Mouse (Mus musculus): ENCODE data around the gene Gpr84. TPM values are rescaled to one million over a fixed set of nuclear protein-coding genes. Genes with fewer than 3 reads are reported as not detected.
A peak's percentile ranks its signal among the peaks of the same experiment; 100 is the strongest.
"Not testable (repeated sequence)": the region's sequence is repeated elsewhere in the genome, so short reads cannot be mapped to it uniquely, and the experiment has no call there.

Gene Gpr84
- polyA plus RNA-seq, 1 experiment = 2.3 TPM

DNA sequence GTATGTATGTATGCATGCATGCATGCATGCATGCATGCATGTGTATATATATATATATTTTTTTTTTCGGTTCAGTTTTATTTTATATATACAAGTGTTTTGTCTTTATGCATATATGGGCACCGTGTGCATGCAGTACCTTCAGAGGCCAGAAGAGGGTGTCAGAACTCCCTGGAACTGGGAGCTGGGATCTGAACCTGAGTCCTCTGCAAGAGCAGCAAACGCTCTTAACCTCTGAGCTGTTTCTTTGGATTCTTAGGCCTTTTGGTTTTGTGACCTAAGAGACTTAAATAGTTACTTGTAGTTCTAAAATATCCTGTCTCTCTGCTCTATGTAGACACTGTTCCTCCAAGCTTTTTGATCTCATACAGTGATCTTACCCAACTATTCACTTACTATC, 26.3 kb downstream of the Gpr84 start:
- H3K27ac ChIP-seq (ENCODE audit: control insufficient read depth, insufficient read depth, low read depth, low read length, poor library complexity) = no peak overlapping the region
- WGBS = 72% methylated on average over 3 of the region's 3 CpGs
- no peaks in the 10 kb centered on the region; the same call in 1 of the 2 replicates for H3K4me1 ChIP-seq (ENCODE audit: control insufficient read depth, insufficient read depth, low read length)
- peak; percentile 63 for TF ChIP-seq CTCF (IDR thresholded peaks at IDR 0.05; ENCODE audit: control insufficient read depth, insufficient read depth, low read length)
- no peak for TF ChIP-seq POLR2A (IDR thresholded peaks at IDR 0.05; ENCODE audit: borderline replicate concordance, control insufficient read depth, low read depth, low read length)
- no peak overlapping the region for H3K4me3 ChIP-seq (replicated peaks; ENCODE audit: control insufficient read depth, low read depth, low read length)

DNA sequence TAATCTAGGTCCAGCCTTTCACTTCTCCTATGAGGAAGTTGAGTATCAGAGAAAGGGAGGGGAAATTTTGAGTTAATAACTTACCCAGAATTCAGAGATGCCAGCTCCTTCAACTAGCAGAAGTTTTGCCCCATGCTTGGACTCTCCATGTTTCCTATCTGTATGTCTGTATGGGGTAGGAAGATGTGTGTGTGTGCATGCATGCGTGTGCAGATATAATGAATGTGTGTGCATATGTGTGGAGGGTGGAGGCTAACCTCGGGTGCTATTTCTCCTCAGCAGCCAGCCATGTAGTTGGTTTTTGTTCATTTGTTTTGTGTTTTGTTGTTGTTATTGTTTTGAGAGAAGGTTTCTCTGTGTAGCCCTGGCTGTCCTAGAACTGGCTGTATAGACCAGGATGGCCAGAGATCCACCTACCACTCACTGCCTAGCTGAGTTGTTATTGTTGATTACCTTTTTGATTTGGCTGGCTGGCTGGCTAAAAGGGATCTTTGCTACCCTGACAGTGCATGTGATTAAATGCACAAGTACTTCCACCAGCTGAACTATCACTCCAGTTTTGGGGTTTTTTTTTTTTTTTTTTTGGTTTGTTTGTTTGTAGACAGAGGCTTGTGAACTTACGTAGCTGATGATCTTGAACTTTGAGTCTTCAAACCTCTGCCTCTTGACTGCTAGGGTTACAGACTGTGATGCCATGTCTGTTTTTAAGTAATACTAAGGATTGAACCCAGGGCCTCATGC, 28.8 kb downstream of the Gpr84 start:
- Histone ChIP-seq H3K4me1 (ENCODE audit: control insufficient read depth, insufficient read depth, low read length) (no peaks in the 10 kb centered on the region; the same call in 1 of the 2 replicates), H3K4me3 (replicated peaks; ENCODE audit: control insufficient read depth, low read depth, low read length) (no peak overlapping the region), H3K27ac (ENCODE audit: control insufficient read depth, insufficient read depth, low read depth, low read length, poor library complexity) (no peak overlapping the region)
- 70% methylated on average over 3 of the region's 3 CpGs for WGBS
- TF ChIP-seq CTCF (IDR thresholded peaks at IDR 0.05; ENCODE audit: control insufficient read depth, insufficient read depth, low read length) = no peak

DNA sequence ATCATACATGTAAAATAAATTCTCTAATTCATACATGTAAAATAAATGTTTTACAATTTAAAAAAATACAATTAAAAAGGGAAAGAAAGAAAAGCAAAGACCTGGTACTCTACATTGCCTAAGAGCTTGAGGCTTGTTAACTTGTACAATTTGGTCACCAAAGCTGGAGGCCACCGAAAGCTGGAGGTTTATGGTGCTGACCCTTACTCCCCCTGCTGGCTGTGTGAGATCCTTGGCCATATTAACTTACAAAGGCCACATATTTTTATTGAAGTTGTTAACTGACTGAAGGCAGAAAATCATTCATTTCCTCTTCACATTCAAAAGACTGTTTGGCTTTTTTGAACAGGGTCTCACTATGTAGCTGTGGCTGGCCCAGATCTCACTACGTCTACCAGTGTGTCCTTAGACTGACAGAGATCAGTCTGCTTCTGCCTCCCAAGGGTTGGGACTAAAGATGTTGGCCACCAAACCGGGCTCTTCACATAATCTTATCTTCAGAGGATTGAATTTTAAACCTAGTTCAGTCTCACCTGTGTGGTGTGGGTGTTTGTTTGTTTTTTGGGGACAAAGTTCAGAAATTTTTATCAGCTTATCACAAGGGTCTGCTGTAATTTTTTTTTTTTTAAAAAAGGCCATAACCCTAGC, 29.5 kb downstream of the Gpr84 start:
- Histone ChIP-seq H3K27ac (ENCODE audit: control insufficient read depth, insufficient read depth, low read depth, low read length, poor library complexity) (no peak overlapping the region), H3K4me1 (ENCODE audit: control insufficient read depth, insufficient read depth, low read length) (no peaks in the 10 kb centered on the region; the same call in 1 of the 2 replicates), H3K4me3 (replicated peaks; ENCODE audit: control insufficient read depth, low read depth, low read length) (no peak overlapping the region)
- 38% methylated on average over 3 of the region's 3 CpGs for WGBS
- TF ChIP-seq POLR2A (IDR thresholded peaks at IDR 0.05; ENCODE audit: borderline replicate concordance, control insufficient read depth, low read depth, low read length) = no peak
- peak; percentile 71 for TF ChIP-seq CTCF (IDR thresholded peaks at IDR 0.05; ENCODE audit: control insufficient read depth, insufficient read depth, low read length)

DNA sequence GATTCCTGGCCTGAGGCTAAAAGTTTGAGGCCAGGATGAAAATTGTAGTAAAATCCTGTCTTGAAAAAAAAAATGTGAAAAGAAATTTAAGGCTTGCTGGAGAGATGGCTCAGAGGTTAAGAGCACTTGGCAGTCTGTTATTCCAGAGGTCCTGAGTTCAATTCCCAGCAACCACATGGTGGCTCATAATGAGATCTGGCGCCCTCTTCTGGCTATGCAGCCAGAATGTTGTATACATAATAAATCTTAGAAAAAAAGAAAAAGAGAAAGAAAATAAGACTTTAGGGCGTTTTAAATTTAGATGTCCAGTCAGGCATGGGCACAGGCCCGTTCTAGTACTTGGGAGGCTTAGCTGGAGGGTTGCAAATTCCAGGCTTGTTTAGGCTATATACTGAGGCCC, 30.7 kb downstream of the Gpr84 start:
- H3K4me3 ChIP-seq (replicated peaks; ENCODE audit: control insufficient read depth, low read depth, low read length) = no peak overlapping the region
- no peak overlapping the region for H3K27ac ChIP-seq (ENCODE audit: control insufficient read depth, insufficient read depth, low read depth, low read length, poor library complexity)
- peak; percentile 19; the same call in 1 of the 2 replicates for TF ChIP-seq CTCF (IDR thresholded peaks at IDR 0.05; ENCODE audit: control insufficient read depth, insufficient read depth, low read length)
- TF ChIP-seq POLR2A (IDR thresholded peaks at IDR 0.05; ENCODE audit: borderline replicate concordance, control insufficient read depth, low read depth, low read length) = no peak
- WGBS = 37% methylated on average over 3 of the region's 3 CpGs
- H3K4me1 ChIP-seq (ENCODE audit: control insufficient read depth, insufficient read depth, low read length) = no peaks in the 10 kb centered on the region; the same call in 1 of the 2 replicates

DNA sequence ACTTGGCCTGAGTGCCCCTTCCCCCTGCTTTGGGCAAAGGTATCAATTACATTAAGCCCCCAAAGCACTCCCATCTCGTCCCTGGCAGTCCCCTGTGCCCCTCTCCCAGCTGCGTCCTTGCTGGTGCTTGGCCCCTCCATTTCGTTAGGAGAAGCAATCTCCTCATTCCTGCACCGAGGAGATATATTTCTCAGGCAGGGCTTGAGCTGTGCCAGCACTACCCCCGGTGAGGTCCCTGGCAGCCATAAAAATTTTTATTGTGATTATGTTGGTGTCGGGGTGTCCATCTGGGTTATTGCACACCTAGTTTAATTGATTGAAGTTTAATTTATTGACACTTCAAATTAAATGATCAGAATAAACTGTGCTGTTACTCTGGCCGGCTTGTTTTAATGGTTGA, 32.5 kb downstream of the Gpr84 start:
- Histone ChIP-seq H3K4me3 (replicated peaks; ENCODE audit: control insufficient read depth, low read depth, low read length) (no peak overlapping the region), H3K27ac (ENCODE audit: control insufficient read depth, insufficient read depth, low read depth, low read length, poor library complexity) (no peak overlapping the region; the same call in 1 of the 2 replicates), H3K4me1 (ENCODE audit: control insufficient read depth, insufficient read depth, low read length) (no peaks in the 10 kb centered on the region; the same call in 1 of the 2 replicates)
- 86% methylated on average over 7 of the region's 7 CpGs for WGBS
- TF ChIP-seq CTCF (IDR thresholded peaks at IDR 0.05; ENCODE audit: control insufficient read depth, insufficient read depth, low read length) (no peak), POLR2A (IDR thresholded peaks at IDR 0.05; ENCODE audit: borderline replicate concordance, control insufficient read depth, low read depth, low read length) (no peak)

DNA sequence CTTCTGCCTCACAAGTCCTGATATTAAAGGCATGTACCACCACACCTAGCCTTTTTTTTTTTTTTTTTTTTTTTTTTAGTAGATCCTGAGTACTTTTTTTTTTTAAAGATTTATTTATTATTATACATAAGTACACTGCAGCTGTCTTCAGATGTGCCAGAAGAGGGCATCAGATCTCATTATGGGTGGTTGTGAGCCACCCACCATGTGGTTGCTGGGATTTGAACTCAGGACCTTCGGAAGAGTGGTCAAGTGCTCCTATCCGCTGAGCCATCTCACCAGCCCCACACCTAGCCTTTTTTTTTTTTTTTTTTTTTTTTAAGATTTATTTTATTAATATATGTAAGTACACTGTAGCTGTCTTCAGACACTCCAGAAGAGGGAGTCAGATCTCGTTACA, 34.5 kb downstream of the Gpr84 start:
- H3K27ac ChIP-seq (ENCODE audit: control insufficient read depth, insufficient read depth, low read depth, low read length, poor library complexity); H3K4me1 ChIP-seq (ENCODE audit: control insufficient read depth, insufficient read depth, low read length); H3K4me3 ChIP-seq (replicated peaks; ENCODE audit: control insufficient read depth, low read depth, low read length): not testable (repeated sequence)
- WGBS = 89% methylated on average over 3 of the region's 3 CpGs

DNA sequence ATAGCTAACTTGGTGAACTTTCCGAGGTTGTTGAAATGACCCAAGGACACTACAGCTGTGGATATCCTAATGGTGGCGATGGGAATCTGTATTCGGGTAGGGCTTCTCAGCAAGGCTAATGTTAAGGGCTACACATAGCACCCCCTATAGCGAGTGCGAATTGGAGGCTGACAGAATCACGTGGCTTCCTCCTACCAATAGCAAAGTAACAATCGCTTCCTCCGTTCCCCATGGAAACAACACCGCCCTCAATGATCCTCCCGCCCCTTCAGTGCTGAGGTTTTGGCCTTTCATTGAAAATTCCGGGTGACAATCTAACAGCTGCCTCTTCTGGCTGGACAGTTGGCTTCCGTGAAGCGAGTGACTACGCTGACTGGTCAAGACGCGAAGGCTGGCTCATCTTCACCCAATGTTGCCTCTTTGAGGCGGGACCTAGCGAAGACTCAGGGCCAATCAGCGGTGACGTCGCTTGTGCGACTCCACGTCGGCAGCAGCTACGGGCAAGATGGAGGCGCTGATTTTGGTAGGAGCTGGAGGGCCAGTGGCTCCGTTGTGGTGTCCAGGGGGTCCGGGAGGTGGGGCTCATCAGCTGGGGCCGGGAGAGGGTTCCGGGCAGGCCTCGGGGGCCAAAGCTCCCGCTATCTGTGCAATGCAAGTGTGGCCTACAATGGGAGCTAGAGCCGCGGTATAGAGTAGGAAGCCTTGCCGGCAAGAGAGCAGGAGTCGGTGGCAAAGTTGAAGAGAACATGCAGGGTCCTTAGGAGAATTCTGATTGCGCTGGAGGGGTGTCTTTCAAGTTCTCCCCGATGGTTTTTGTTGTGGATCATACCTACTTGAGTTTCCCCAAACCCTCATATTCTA, 37.8 kb downstream of the Gpr84 start, which contains the start of gene Copz1:
Copz1 (plus strand) TSS at position 296 of the 861 bp plus-strand sequence.
- under 1% methylated on average over 38 of the region's 38 CpGs for WGBS
- Histone ChIP-seq H3K4me3 (replicated peaks; ENCODE audit: control insufficient read depth, low read depth, low read length) (peak within 1 kb of the TSS; percentile 70), H3K4me1 (ENCODE audit: control insufficient read depth, insufficient read depth, low read length) (no peaks in the 10 kb centered on the region; the same call in 1 of the 2 replicates), H3K27ac (ENCODE audit: control insufficient read depth, insufficient read depth, low read depth, low read length, poor library complexity) (peak within 1 kb of the TSS; percentile 15; the same call in 1 of the 2 replicates)
- TF ChIP-seq POLR2A (IDR thresholded peaks at IDR 0.05; ENCODE audit: borderline replicate concordance, control insufficient read depth, low read depth, low read length) (peak; percentile 86), CTCF (IDR thresholded peaks at IDR 0.05; ENCODE audit: control insufficient read depth, insufficient read depth, low read length) (no peak)

DNA sequence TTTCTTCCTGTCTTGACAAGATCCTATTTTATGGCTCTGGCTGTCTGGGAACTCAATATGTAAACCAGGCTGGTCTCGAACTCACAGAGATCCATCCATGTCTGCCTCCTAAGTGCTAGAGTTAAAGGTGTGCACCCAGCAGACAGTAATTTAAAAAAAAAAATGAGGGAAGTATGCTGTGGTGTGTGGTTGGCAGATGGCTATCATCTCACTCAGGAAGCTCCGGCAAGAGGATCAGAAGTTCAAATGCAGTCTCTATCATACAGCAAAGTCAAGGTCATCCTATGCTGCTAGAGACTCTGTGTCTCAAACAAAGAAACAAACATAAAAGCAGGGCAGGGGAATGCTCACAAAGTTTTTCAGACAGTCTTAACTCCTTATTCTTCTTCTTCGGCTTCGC, 41.5 kb downstream of the Gpr84 start:
- TF ChIP-seq POLR2A (IDR thresholded peaks at IDR 0.05; ENCODE audit: borderline replicate concordance, control insufficient read depth, low read depth, low read length) (no peak), CTCF (IDR thresholded peaks at IDR 0.05; ENCODE audit: control insufficient read depth, insufficient read depth, low read length) (no peak)
- Histone ChIP-seq H3K4me1 (ENCODE audit: control insufficient read depth, insufficient read depth, low read length) (peaks cover 3% of the 10 kb centered on the region), H3K4me3 (replicated peaks; ENCODE audit: control insufficient read depth, low read depth, low read length) (no peak overlapping the region), H3K27ac (ENCODE audit: control insufficient read depth, insufficient read depth, low read depth, low read length, poor library complexity) (no peak overlapping the region)
- 47% methylated on average over 4 of the region's 4 CpGs for WGBS

Measured in bone marrow, adult 2 months (tissue).